Mouse (Mus musculus) intestine, embryonic 16.5 days (tissue): ENCODE measurements around the gene Gm49403. TPM values are rescaled to one million over a fixed set of nuclear protein-coding genes. Genes with fewer than 3 reads are reported as not detected.
A peak's percentile ranks its signal among the peaks of the same experiment; 100 is the strongest.
"Not testable (repeated sequence)": the region's sequence is repeated elsewhere in the genome, so short reads cannot be mapped to it uniquely, and the experiment has no call there.

Experiments used
- ATAC-seq: fragments of 200-750 bp; cut with Nextera tagmentation; 2 replicates; pipeline ENCODE4 v1.8.0; 2017; ENCODE audit warnings: moderate TSS enrichment, moderate library complexity
- H3K27ac ChIP-seq: fragments of 300-500 bp; sonication (generic); 2 replicates; pipeline ENCODE4 v1.5.1; 2014; ENCODE audit warnings: mild to moderate bottlenecking, low read length
- H3K27me3 ChIP-seq: fragments of 300-500 bp; sonication (generic); replicated peaks from 2 replicates; pipeline ENCODE4 v1.6.1; 2014; ENCODE audit warnings: low read length, control low read depth, mixed read lengths; ENCODE audit not compliant: control insufficient read depth, insufficient read depth
- H3K36me3 ChIP-seq: fragments of 300-500 bp; sonication (generic); 2 replicates; pipeline ENCODE4 v1.6.1; 2014; ENCODE audit warnings: low read length, control low read depth; ENCODE audit not compliant: control insufficient read depth, insufficient read depth
- H3K4me1 ChIP-seq: fragments of 300-500 bp; sonication (generic); 2 replicates; pipeline ENCODE4 v1.6.1; 2014; ENCODE audit warnings: low read length, control low read depth, mixed read lengths; ENCODE audit not compliant: control insufficient read depth, insufficient read depth
- H3K4me2 ChIP-seq: fragments of 300-500 bp; sonication (generic); 2 replicates; pipeline ENCODE4 v1.6.1; 2014; ENCODE audit warnings: low read depth, low read length, control low read depth
- H3K4me3 ChIP-seq: fragments of 300-500 bp; sonication (generic); 2 replicates; pipeline ENCODE4 v1.5.1; 2014; ENCODE audit warnings: mild to moderate bottlenecking, low read length
- H3K9ac ChIP-seq: fragments of 300-500 bp; sonication (generic); 2 replicates; pipeline ENCODE4 v1.6.1; 2014; ENCODE audit warnings: low read depth, low read length
- H3K9me3 ChIP-seq: fragments of 300-500 bp; sonication (generic); 2 replicates; pipeline ENCODE4 v1.6.1; 2016; ENCODE audit warnings: low read length, control low read depth; ENCODE audit not compliant: control insufficient read depth
- WGBS: fragments of 180-500 bp; shearing (Covaris S2); extraction: QIAGEN DNeasy Blood & Tissue Kit; methylation state at CpG from one replicate; pipeline ENCODE4 v1.1.7; 2014; 5-methylcytosine and 5-hydroxymethylcytosine counted together
- polyA plus RNA-seq: library from polyadenylated mRNA; unstranded; fragments of >200 nt; fragmentation: Nextera tagmentation; extraction: Ambion mirVana; gene quantifications from 2 replicates; pipeline ENCODE4 v1.2.1, GENCODE M21; 2015

Gene Gm49403
- polyA plus RNA-seq = not detected in 2 replicates

GRCm38 (mm10) chr19:8883616-8884015 lies at the start of gene Gm49403, which contains the start of gene Lbhd1:
Gene Gm49403, plus strand, starts transcription at chr19:8883930.
Gene Lbhd1, plus strand, starts transcription at chr19:8883732.
- Histone ChIP-seq H3K27me3 (no peaks in the 10 kb centered on the region), H3K36me3 (no peaks in the 10 kb centered on the region), H3K4me3 (no peak within 1 kb of the TSS), H3K27ac (no peak within 1 kb of the TSS), H3K4me1 (peaks cover 10% of the 10 kb centered on the region), H3K9me3 (no peaks in the 10 kb centered on the region), H3K9ac (no peak within 1 kb of the TSS), H3K4me2 (no peak within 1 kb of the TSS)
- ATAC-seq = no peak
- 84% methylated on average over 3 of the region's 3 CpGs for WGBS

GRCm38 (mm10) chr19:8836327-8836726 lies 47.4 kb upstream of the Gm49403 start:
- WGBS = 89% methylated on average over 10 of the region's 10 CpGs
- peaks cover 22% of the 10 kb centered on the region for H3K4me1 ChIP-seq
- H3K4me2 ChIP-seq, ATAC-seq, H3K27me3 ChIP-seq, H3K9ac ChIP-seq, H3K27ac ChIP-seq, H3K9me3 ChIP-seq, H3K4me3 ChIP-seq: not testable (repeated sequence)
- peaks cover 18% of the 10 kb centered on the region for H3K36me3 ChIP-seq

- H3K27ac ChIP-seq = peak within 1 kb of the TSS; percentile 96
- peak; percentile 79 for ATAC-seq
- H3K4me1 ChIP-seq = peaks cover 22% of the 10 kb centered on the region
- H3K27me3 ChIP-seq = no peaks in the 10 kb centered on the region
- peak within 1 kb of the TSS; percentile 98 for H3K4me2 ChIP-seq
- peak within 1 kb of the TSS; percentile 89 for H3K9ac ChIP-seq
- no peaks in the 10 kb centered on the region for H3K9me3 ChIP-seq
- peaks cover 11% of the 10 kb centered on the region for H3K36me3 ChIP-seq
- WGBS = under 1% methylated on average over 38 of the region's 38 CpGs
- H3K4me3 ChIP-seq = peak within 1 kb of the TSS; percentile 66
Observed at GRCm38 (mm10) chr19:8837251-8837791, 46.4 kb upstream of the Gm49403 start, which contains the start of gene Bscl2. Gene Bscl2, plus strand, starts transcription at chr19:8837467.

- peak overlapping the region; percentile 96 for H3K27ac ChIP-seq
- peak overlapping the region; percentile 66 for H3K4me3 ChIP-seq
- ATAC-seq = peak; percentile 24; the same call in 1 of the 2 replicates
- peak overlapping the region; percentile 98 for H3K4me2 ChIP-seq
- H3K9me3 ChIP-seq = no peaks in the 10 kb centered on the region
- H3K27me3 ChIP-seq = no peaks in the 10 kb centered on the region
- H3K36me3 ChIP-seq = peaks cover 6% of the 10 kb centered on the region
- H3K9ac ChIP-seq = peak overlapping the region; percentile 89
- peaks cover 22% of the 10 kb centered on the region for H3K4me1 ChIP-seq
- 16% methylated on average over 15 of the region's 15 CpGs for WGBS
Observed at GRCm38 (mm10) chr19:8838041-8838730, 45.5 kb upstream of the Gm49403 start.

GRCm38 (mm10) chr19:8839103-8839907 lies 44.4 kb upstream of the Gm49403 start, which contains the start of gene Gng3:
Gene Gng3, minus strand, starts transcription at chr19:8839194.
- Histone ChIP-seq H3K9ac (peak within 1 kb of the TSS; percentile 89), H3K4me3 (peak within 1 kb of the TSS; percentile 66), H3K4me2 (peak within 1 kb of the TSS; percentile 98), H3K9me3 (no peaks in the 10 kb centered on the region), H3K36me3 (peaks cover 4% of the 10 kb centered on the region; the same call in 1 of the 2 replicates), H3K27ac (peak within 1 kb of the TSS; percentile 96; the same call in 1 of the 2 replicates), H3K4me1 (peaks cover 22% of the 10 kb centered on the region), H3K27me3 (no peaks in the 10 kb centered on the region)
- 67% methylated on average over 11 of the region's 11 CpGs for WGBS
- no peak for ATAC-seq

- ATAC-seq = peak; percentile 77
- 27% methylated on average over 29 of the region's 29 CpGs for WGBS
- Histone ChIP-seq H3K4me2 (peak overlapping the region; percentile 84), H3K4me3 (peak overlapping the region; percentile 58), H3K4me1 (peaks cover 22% of the 10 kb centered on the region), H3K27me3 (no peaks in the 10 kb centered on the region), H3K36me3 (no peaks in the 10 kb centered on the region), H3K27ac (no peak overlapping the region), H3K9ac (peak overlapping the region; percentile 80), H3K9me3 (no peaks in the 10 kb centered on the region)
Observed at GRCm38 (mm10) chr19:8839908-8840791, 43.6 kb upstream of the Gm49403 start.

GRCm38 (mm10) chr19:8841012-8841411 lies 42.7 kb upstream of the Gm49403 start:
- peak overlapping the region; percentile 58 for H3K4me3 ChIP-seq
- no peaks in the 10 kb centered on the region for H3K27me3 ChIP-seq
- no peak overlapping the region for H3K27ac ChIP-seq
- no peaks in the 10 kb centered on the region for H3K9me3 ChIP-seq
- peak overlapping the region; percentile 80 for H3K9ac ChIP-seq
- peak overlapping the region; percentile 84 for H3K4me2 ChIP-seq
- WGBS = 94% methylated on average over 7 of the region's 7 CpGs
- no peak for ATAC-seq
- H3K4me1 ChIP-seq = peaks cover 22% of the 10 kb centered on the region
- H3K36me3 ChIP-seq = no peaks in the 10 kb centered on the region

- Histone ChIP-seq H3K27ac (no peak overlapping the region), H3K9ac (no peak overlapping the region), H3K27me3 (no peaks in the 10 kb centered on the region), H3K36me3 (peaks cover 3% of the 10 kb centered on the region; the same call in 1 of the 2 replicates), H3K4me2 (no peak overlapping the region), H3K9me3 (no peaks in the 10 kb centered on the region), H3K4me1 (peaks cover 22% of the 10 kb centered on the region), H3K4me3 (no peak overlapping the region)
- ATAC-seq = no peak
- WGBS = 90% methylated on average over 6 of the region's 6 CpGs
Observed at GRCm38 (mm10) chr19:8842961-8843360, 40.8 kb upstream of the Gm49403 start.
